Mouse (Mus musculus): Measurements from ENCODE around the gene Zfp28.

- TF ChIP-seq TCF12 (IDR thresholded peaks at IDR 0.05; ENCODE audit: low read depth, low read length): no peak
- TF ChIP-seq POLR2A (IDR thresholded peaks at IDR 0.05; ENCODE audit: low read depth, low read length): no peak
- no peak for TF ChIP-seq EP300 (IDR thresholded peaks at IDR 0.05; ENCODE audit: low read length)
- TF ChIP-seq NELFE (IDR thresholded peaks at IDR 0.05; ENCODE audit: low read depth, low read length): no peak
- TF ChIP-seq BHLHE40 (IDR thresholded peaks at IDR 0.05; ENCODE audit: low read depth, low read length): no peak
- no peak for TF ChIP-seq ZNF384 (IDR thresholded peaks at IDR 0.05; ENCODE audit: low read depth, low read length)
- TF ChIP-seq USF2 (conservative IDR thresholded peaks at IDR 0.05; ENCODE audit: low read depth, low read length): no peak
- TF ChIP-seq CTCF (conservative IDR thresholded peaks at IDR 0.05 in 1 of 2, IDR thresholded peaks at IDR 0.05 in 1 of 2; ENCODE audit: low read depth in 2 of 2, low read length in 2 of 2): no peak
- TF ChIP-seq SMC3 (IDR thresholded peaks at IDR 0.05; ENCODE audit: low read depth, low read length): no peak
- no peak for TF ChIP-seq HCFC1 (IDR thresholded peaks at IDR 0.05; ENCODE audit: low read depth, low read length)
- TF ChIP-seq IRF4 (IDR thresholded peaks at IDR 0.05; ENCODE audit: low read depth, low read length): no peak
- no peak for TF ChIP-seq MXI1 (IDR thresholded peaks at IDR 0.05; ENCODE audit: low read depth, low read length)
- no peak for TF ChIP-seq CHD2 (IDR thresholded peaks at IDR 0.05; ENCODE audit: low read length)
Observed at GRCm38 (mm10) chr7:6388971-6389370, 5.9 kb downstream of the Zfp28 start.

Measured in CH12.LX (cell line).